Comparison of ENCODE assay signal across 9 mouse cellular contexts in the genomic region with DNA sequence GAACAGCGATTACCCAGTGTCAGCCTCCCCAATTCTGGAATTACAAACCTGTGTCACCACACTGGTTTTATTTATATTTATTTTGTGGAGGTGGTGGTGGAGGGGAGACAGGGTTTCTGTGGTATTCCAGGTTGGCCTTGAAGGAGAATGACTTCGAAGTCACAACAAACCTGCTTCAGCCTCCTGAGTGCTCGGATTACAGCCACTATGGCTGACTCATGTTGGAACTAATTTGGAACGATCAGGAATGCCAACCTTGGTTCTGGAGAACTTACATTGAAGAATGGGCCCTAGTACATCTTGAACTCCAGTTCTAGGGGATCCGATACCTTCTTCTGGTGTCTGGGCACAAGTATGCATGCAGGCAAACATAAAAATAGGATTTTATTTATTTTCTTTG. TPM values are rescaled to one million over a fixed set of nuclear protein-coding genes. Genes with fewer than 3 reads are reported as not detected.
DNase-seq lines count a peak whose midpoint lies in the region; ATAC-seq and TF ChIP-seq lines count a peak whose summit lies in the region.
"Had no signal": no experiment of that assay in that cellular context is flagged by ENCODE, and none has a peak within 500 bp of the region (broad histone marks: within the 10 kb centered on the region; RNA-seq: fewer than 3 reads in every experiment).

No protein-coding gene starts in this region.

- 64% methylated on average over 5 of the region's 5 CpGs for WGBS in heart, embryonic 16.5 days
- WGBS in liver, postnatal 0 days (ENCODE audit: insufficient replicate concordance) = 71% methylated on average over 5 of the region's 5 CpGs

- TF ChIP-seq CTCF in gastrocnemius, adult 2 months (IDR thresholded peaks at IDR 0.05) = no peak
- no peak for TF ChIP-seq CTCF in MEL (IDR thresholded peaks at IDR 0.05 in 2 of 3, conservative IDR thresholded peaks at IDR 0.05 in 1 of 3; ENCODE audit: control insufficient read depth in 1 of 3, insufficient read depth in 1 of 3, low read depth in 2 of 3, low read length in 3 of 3, poor library complexity in 1 of 3, severe bottlenecking in 1 of 3)
- no peak for TF ChIP-seq CTCF in liver, postnatal 0 days (IDR thresholded peaks at IDR 0.05; ENCODE audit: low read depth)

- peak overlapping the region; percentile 100 for H3K27ac ChIP-seq in gastrocnemius, adult 2 months
- peak overlapping the region; percentile 36 for H3K27ac ChIP-seq in MEL (ENCODE audit: control insufficient read depth, low read depth, low read length)
- peak overlapping the region; percentile 97; the same call in 1 of the 2 replicates for H3K27ac ChIP-seq in heart, embryonic 16.5 days (ENCODE audit: low read length)
- H3K27ac ChIP-seq in liver, postnatal 0 days (ENCODE audit: low read depth) = peak overlapping the region; percentile 89; the same call in 1 of the 2 replicates

- no peak for DNase-seq in gastrocnemius, adult 2 months
- DNase-seq in gastrocnemius, postnatal 4 days (ENCODE audit: low spot score in 2 of 2) = no peak
- no peak for DNase-seq in MEL (ENCODE audit: low read depth, low spot score)
- DNase-seq in liver, postnatal 0 days = no peak
- DNase-seq in adipocyte (ENCODE audit: low spot score) = no peak
- no peak for DNase-seq in layer of hippocampus, postnatal 36 days
- DNase-seq in lung, adult 18-20 months = no peak

- TF ChIP-seq POLR2A in MEL (IDR thresholded peaks at IDR 0.05; ENCODE audit: control insufficient read depth in 1 of 2, insufficient read depth in 1 of 2, low read depth in 1 of 2, low read length in 2 of 2, poor library complexity in 1 of 2) = no peak

- H3K27me3 ChIP-seq in MEL (ENCODE audit: control insufficient read depth in 1 of 2, insufficient read depth in 2 of 2, low read length in 2 of 2) = no peaks in the 10 kb centered on the region; a peak in 1 of 4 replicates
- H3K27me3 ChIP-seq in heart, embryonic 16.5 days (ENCODE audit: control insufficient read depth, insufficient read depth, low read length) = no peaks in the 10 kb centered on the region
- H3K27me3 ChIP-seq in liver, postnatal 0 days (ENCODE audit: insufficient read depth, low read length) = no peaks in the 10 kb centered on the region

- H3K79me2 ChIP-seq in MEL (ENCODE audit: control insufficient read depth, insufficient read depth, low read length, poor library complexity) = peaks cover 32% of the 10 kb centered on the region

- H3K36me3 ChIP-seq in MEL (ENCODE audit: control insufficient read depth in 1 of 2, insufficient read depth in 2 of 2, low read length in 2 of 2) = peaks cover under 1 to 11% of the 10 kb centered on the region in 2 experiments; a peak in 2 of 4 replicates
- H3K36me3 ChIP-seq in heart, embryonic 16.5 days (ENCODE audit: control insufficient read depth, insufficient read depth) = no peaks in the 10 kb centered on the region
- H3K36me3 ChIP-seq in liver, postnatal 0 days (replicated peaks; ENCODE audit: insufficient read depth, low read length) = no peaks in the 10 kb centered on the region
- H3K36me3 ChIP-seq: G1E had no signal

- peak overlapping the region; percentile 77 for H3K4me3 ChIP-seq in gastrocnemius, adult 2 months
- H3K4me3 ChIP-seq in MEL (ENCODE audit: control insufficient read depth in 1 of 2, insufficient read depth in 1 of 2, low read depth in 2 of 2, low read length in 2 of 2) = peak overlapping the region; percentile 87 to 94
- H3K4me3 ChIP-seq in heart, embryonic 16.5 days (ENCODE audit: low read length) = peak overlapping the region; percentile 93
- peak overlapping the region; percentile 88; the same call in 1 of the 2 replicates for H3K4me3 ChIP-seq in liver, postnatal 0 days (ENCODE audit: low read depth, low read length)

- ATAC-seq in heart, embryonic 16.5 days (replicated peaks; ENCODE audit: extremely low read depth, insufficient read depth, low FRiP score) = no peak
- ATAC-seq in liver, postnatal 0 days = no peak

- peak overlapping the region; percentile 91 for H3K4me2 ChIP-seq in heart, embryonic 16.5 days (ENCODE audit: low read depth, low read length)
- H3K4me2 ChIP-seq in liver, postnatal 0 days (ENCODE audit: low read depth, low read length) = peak overlapping the region; percentile 78

- intact Hi-C loops in gastrocnemius, adult 2 months (cut with DNase I) = no loop called here

- no peak for TF ChIP-seq RAD21 in MEL (IDR thresholded peaks at IDR 0.05; ENCODE audit: low read depth, low read length)

- no peaks in the 10 kb centered on the region for H3K9me3 ChIP-seq in MEL (replicated peaks; ENCODE audit: insufficient read depth, low read length)
- no peaks in the 10 kb centered on the region for H3K9me3 ChIP-seq in heart, embryonic 16.5 days (replicated peaks; ENCODE audit: control insufficient read depth, low read length)
- H3K9me3 ChIP-seq in liver, postnatal 0 days (ENCODE audit: low read length) = no peaks in the 10 kb centered on the region
- H3K9me3 ChIP-seq: G1E had no signal

- peaks cover 3% of the 10 kb centered on the region in 2 experiments for H3K4me1 ChIP-seq in MEL (ENCODE audit: control insufficient read depth in 1 of 2, insufficient read depth in 2 of 2, low read length in 2 of 2)
- H3K4me1 ChIP-seq in heart, embryonic 16.5 days (ENCODE audit: control insufficient read depth, insufficient read depth, low read length) = peaks cover 9% of the 10 kb centered on the region; the same call in 1 of the 2 replicates
- peaks cover 11% of the 10 kb centered on the region for H3K4me1 ChIP-seq in liver, postnatal 0 days (ENCODE audit: insufficient read depth)

- peak overlapping the region; percentile 84 for H3K9ac ChIP-seq in MEL (ENCODE audit: control insufficient read depth, low read depth, low read length, poor library complexity, severe bottlenecking)
- H3K9ac ChIP-seq in heart, embryonic 16.5 days (ENCODE audit: low read length) = no peak overlapping the region; the same call in 1 of the 2 replicates
- peak overlapping the region; percentile 74 for H3K9ac ChIP-seq in liver, postnatal 0 days (replicated peaks)

- TF ChIP-seq EP300 in MEL (IDR thresholded peaks at IDR 0.05; ENCODE audit: low read depth in 1 of 2, low read length in 2 of 2) = no peak
- TF ChIP-seq EP300 in liver, postnatal 0 days (IDR thresholded peaks at IDR 0.05; ENCODE audit: low read depth) = no peak

TF ChIP-seq in MEL, 35 proteins besides CTCF, POLR2A, EP300 and RAD21:
- TF ChIP-seq TCF12 (IDR thresholded peaks at IDR 0.05; ENCODE audit: low read depth, low read length) (no peak), NELFE (IDR thresholded peaks at IDR 0.05; ENCODE audit: low read depth, low read length) (no peak), USF1 (IDR thresholded peaks at IDR 0.05; ENCODE audit: low read depth, low read length) (no peak), CHD2 (IDR thresholded peaks at IDR 0.05; ENCODE audit: low read length) (no peak), MAFK (IDR thresholded peaks at IDR 0.05; ENCODE audit: borderline replicate concordance, low read depth, low read length) (no peak), MYB (IDR thresholded peaks at IDR 0.05; ENCODE audit: low read depth, low read length) (no peak)

RNA-seq across cellular contexts. Expression of gene BC005537, which starts 2.1 kb away (rescaled TPM):
- total RNA-seq in gastrocnemius, adult 2 months (2021) = 10 to 100 TPM; 47.1 to 52.2 TPM
- total RNA-seq in gastrocnemius, postnatal 4 days (2021) = 100 to 1,000 TPM; 100 to 114 TPM
- total RNA-seq in MEL (2012; rRNA removed) = 32.7 and 39.5 TPM in 2 replicates
- polyA plus RNA-seq in MEL (2012; ENCODE audit: insufficient read depth in 1 of 2, insufficient read length in 2 of 2, low read depth in 1 of 2, low replicate concordance in 2 of 2, missing spikeins in 1 of 2) = 10 to 100 TPM; 48.8 to 62.6 TPM
- 12.6 and 13.5 TPM in 2 replicates for polyA plus RNA-seq in heart, embryonic 16.5 days (2015; fragmentation: Nextera tagmentation; extraction: Ambion mirVana)
- polyA plus RNA-seq in liver, postnatal 0 days (2015; fragmentation: Nextera tagmentation; extraction: Ambion mirVana) = 10.4 and 10.6 TPM in 2 replicates
- 100 to 1,000 TPM; 162 to 176 TPM for total RNA-seq in layer of hippocampus, postnatal 36 days (2021)

RNA-seq across cellular contexts. Expression of gene Acot13, which starts 32.0 kb away (rescaled TPM):
- total RNA-seq in gastrocnemius, adult 2 months (2021) = 100 to 1,000 TPM; 123 to 190 TPM
- 10 to 100 TPM; 50.9 to 57.6 TPM for total RNA-seq in gastrocnemius, postnatal 4 days (2021)
- 45.7 and 51.8 TPM in 2 replicates for total RNA-seq in MEL (2012; rRNA removed)
- polyA plus RNA-seq in MEL (2012; ENCODE audit: insufficient read depth in 1 of 2, insufficient read length in 2 of 2, low read depth in 1 of 2, low replicate concordance in 2 of 2, missing spikeins in 1 of 2) = 10 to 100 TPM in 1 of 2 experiments, not detected in 1; 57.3 TPM
- 326 and 343 TPM in 2 replicates for polyA plus RNA-seq in heart, embryonic 16.5 days (2015; fragmentation: Nextera tagmentation; extraction: Ambion mirVana)
- polyA plus RNA-seq in liver, postnatal 0 days (2015; fragmentation: Nextera tagmentation; extraction: Ambion mirVana) = 101 and 102 TPM in 2 replicates
- 100 to 1,000 TPM; 109 to 111 TPM for total RNA-seq in layer of hippocampus, postnatal 36 days (2021)

RNA-seq across cellular contexts. Expression of gene Tdp2, which starts 32.1 kb away (rescaled TPM):
- 1 to 10 TPM; 8.9 to 9.0 TPM for total RNA-seq in gastrocnemius, adult 2 months (2021)
- total RNA-seq in gastrocnemius, postnatal 4 days (2021) = 10 to 100 TPM; 15.5 to 16.1 TPM
- total RNA-seq in MEL (2012; rRNA removed) = 33.1 and 36.9 TPM in 2 replicates
- 10 to 100 TPM in 1 of 2 experiments, not detected in 1; 45.3 TPM for polyA plus RNA-seq in MEL (2012; ENCODE audit: insufficient read depth in 1 of 2, insufficient read length in 2 of 2, low read depth in 1 of 2, low replicate concordance in 2 of 2, missing spikeins in 1 of 2)
- polyA plus RNA-seq in heart, embryonic 16.5 days (2015; fragmentation: Nextera tagmentation; extraction: Ambion mirVana) = 31.4 and 33.7 TPM in 2 replicates
- 18.3 and 18.4 TPM in 2 replicates for polyA plus RNA-seq in liver, postnatal 0 days (2015; fragmentation: Nextera tagmentation; extraction: Ambion mirVana)
- total RNA-seq in layer of hippocampus, postnatal 36 days (2021) = 10 to 100 TPM; 20.9 to 23.7 TPM

RNA-seq across cellular contexts. Expression of gene Gmnn, which starts 37.7 kb away (rescaled TPM):
- 1 to 10 TPM; 3.8 to 5.1 TPM for total RNA-seq in gastrocnemius, adult 2 months (2021)
- 10 to 100 TPM; 10.2 to 11.7 TPM for total RNA-seq in gastrocnemius, postnatal 4 days (2021)
- total RNA-seq in MEL (2012; rRNA removed) = 119 and 127 TPM in 2 replicates
- polyA plus RNA-seq in MEL (2012; ENCODE audit: insufficient read depth in 1 of 2, insufficient read length in 2 of 2, low read depth in 1 of 2, low replicate concordance in 2 of 2, missing spikeins in 1 of 2) = 100 to 1,000 TPM; 129 to 155 TPM
- 108 and 118 TPM in 2 replicates for polyA plus RNA-seq in heart, embryonic 16.5 days (2015; fragmentation: Nextera tagmentation; extraction: Ambion mirVana)
- polyA plus RNA-seq in liver, postnatal 0 days (2015; fragmentation: Nextera tagmentation; extraction: Ambion mirVana) = 69.1 and 71.9 TPM in 2 replicates
- 1 to 10 TPM; 1.9 to 2.9 TPM for total RNA-seq in layer of hippocampus, postnatal 36 days (2021)

RNA-seq across cellular contexts. Expression of gene D130043K22Rik, which starts 45.6 kb away (rescaled TPM):
- total RNA-seq in gastrocnemius, adult 2 months (2021) = not detected
- not detected for total RNA-seq in gastrocnemius, postnatal 4 days (2021)
- total RNA-seq in MEL (2012; rRNA removed) = not detected in 2 replicates
- not detected for polyA plus RNA-seq in MEL (2012; ENCODE audit: insufficient read depth in 1 of 2, insufficient read length in 2 of 2, low read depth in 1 of 2, low replicate concordance in 2 of 2, missing spikeins in 1 of 2)
- polyA plus RNA-seq in heart, embryonic 16.5 days (2015; fragmentation: Nextera tagmentation; extraction: Ambion mirVana) = 0.10 TPM in 1 of 2 replicates, not detected in the other
- polyA plus RNA-seq in liver, postnatal 0 days (2015; fragmentation: Nextera tagmentation; extraction: Ambion mirVana) = 0.31 and 0.48 TPM in 2 replicates
- 10 to 100 TPM; 26.8 to 28.0 TPM for total RNA-seq in layer of hippocampus, postnatal 36 days (2021)
- polyA plus RNA-seq: G1E had no signal

Comparison
In these comparisons a context has a peak if more than half of its experiments do, and no peak if none do; other contexts are left out.
1. H3K27ac ChIP-seq: peak in every context shown above with its lines; median percentile 100 in gastrocnemius, adult 2 months; 97 in heart, embryonic 16.5 days; 89 in liver, postnatal 0 days; 36 in MEL.